Mouse (Mus musculus) neural tube, embryonic 12.5 days (tissue): Measurements from ENCODE around the gene Pomc. TPM values are rescaled to one million over a fixed set of nuclear protein-coding genes. Genes with fewer than 3 reads are reported as not detected.
"Not testable (repeated sequence)": the region's sequence is repeated elsewhere in the genome, so short reads cannot be mapped to it uniquely, and the experiment has no call there.

Experiments used
- ATAC-seq: fragments of 200-750 bp; cut with Nextera tagmentation; 2 replicates; pipeline ENCODE4 v1.8.0; 2017; ENCODE audit warnings: low read depth, mild to moderate bottlenecking, moderate TSS enrichment, moderate library complexity; ENCODE audit not compliant: low FRiP score
- H3K27ac ChIP-seq: fragments of 300-500 bp; sonication (generic); 2 replicates; pipeline ENCODE4 v1.5.1; 2016
- H3K27me3 ChIP-seq: fragments of 300-500 bp; sonication (generic); replicated peaks from 2 replicates; pipeline ENCODE4 v1.6.1; 2016; ENCODE audit warnings: mild to moderate bottlenecking
- H3K36me3 ChIP-seq: fragments of 300-500 bp; sonication (generic); 2 replicates; pipeline ENCODE4 v1.6.1; 2016; ENCODE audit warnings: mild to moderate bottlenecking
- H3K4me1 ChIP-seq: fragments of 300-500 bp; sonication (generic); 2 replicates; pipeline ENCODE4 v1.6.1; 2016
- H3K4me2 ChIP-seq: fragments of 300-500 bp; sonication (generic); replicated peaks from 2 replicates; pipeline ENCODE4 v1.6.1; 2016; ENCODE audit warnings: mild to moderate bottlenecking
- H3K4me3 ChIP-seq: fragments of 300-500 bp; sonication (generic); 2 replicates; pipeline ENCODE4 v1.5.1; 2016
- H3K9ac ChIP-seq: fragments of 300-500 bp; sonication (generic); 2 replicates; pipeline ENCODE4 v1.6.1; 2016; ENCODE audit warnings: mild to moderate bottlenecking
- H3K9me3 ChIP-seq: fragments of 300-500 bp; sonication (generic); 2 replicates; pipeline ENCODE4 v1.6.1; 2016; ENCODE audit warnings: mild to moderate bottlenecking
- WGBS: fragments of 180-500 bp; shearing (Covaris S2); methylation state at CpG from one replicate; pipeline ENCODE4 v1.1.7; 2016; 5-methylcytosine and 5-hydroxymethylcytosine counted together
- polyA plus RNA-seq: library from polyadenylated mRNA; unstranded; fragments of >200 nt; fragmentation: Nextera tagmentation; extraction: Ambion mirVana; gene quantifications from 2 replicates; pipeline ENCODE4 v1.2.1, GENCODE M21; 2016

The Pomc gene
- polyA plus RNA-seq, 1 experiment from 2014 or later, result 6.6 TPM

GRCm38 (mm10) chr12:3928841-3929240 lies 25.9 kb upstream of the Pomc start:
- no peak for ATAC-seq
- H3K27ac ChIP-seq, result no peak overlapping the region
- H3K9ac ChIP-seq, result no peak overlapping the region
- 86% methylated on average over 3 of the region's 3 CpGs for WGBS
- no peaks in the 10 kb centered on the region for H3K9me3 ChIP-seq
- H3K36me3 ChIP-seq, result no peaks in the 10 kb centered on the region
- no peaks in the 10 kb centered on the region for H3K27me3 ChIP-seq
- H3K4me1 ChIP-seq, result no peaks in the 10 kb centered on the region
- H3K4me2 ChIP-seq, result no peak overlapping the region
- H3K4me3 ChIP-seq, result no peak overlapping the region

DNA sequence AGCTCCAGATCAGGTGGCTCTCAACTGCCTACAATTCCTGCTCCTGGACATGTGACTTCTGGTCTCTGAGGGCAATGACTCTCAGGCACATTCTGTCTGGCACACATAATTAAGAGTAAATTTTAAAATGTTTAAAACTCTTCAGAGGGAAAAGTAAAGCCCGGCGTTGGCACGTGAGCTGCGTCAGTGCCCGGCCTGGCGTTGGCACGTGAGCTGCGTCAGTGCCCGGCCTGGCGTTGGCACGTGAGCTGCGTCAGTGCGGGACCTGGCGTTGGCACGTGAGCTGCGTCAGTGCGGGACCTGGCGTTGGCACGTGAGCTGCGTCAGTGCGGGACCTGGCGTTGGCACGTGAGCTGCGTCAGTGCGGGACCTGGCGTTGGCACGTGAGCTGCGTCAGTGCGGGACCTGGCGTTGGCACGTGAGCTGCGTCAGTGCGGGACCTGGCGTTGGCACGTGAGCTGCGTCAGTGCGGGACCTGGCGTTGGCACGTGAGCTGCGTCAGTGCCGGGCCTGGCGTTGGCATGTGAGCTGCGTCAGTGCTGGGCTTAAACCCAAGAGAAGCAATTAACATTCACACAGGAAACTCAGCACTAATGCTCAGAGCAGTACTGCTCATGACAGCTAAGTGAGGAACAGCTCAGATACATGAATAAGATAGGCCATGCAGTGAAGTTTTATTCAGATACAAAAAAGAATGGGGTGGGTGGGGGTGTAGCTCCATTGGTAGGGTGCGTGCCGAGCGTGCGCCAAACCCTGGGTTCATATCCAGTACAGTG lies 24.5 kb upstream of the Pomc start:
- not testable (repeated sequence) for H3K27ac ChIP-seq, ATAC-seq, H3K9me3 ChIP-seq

DNA sequence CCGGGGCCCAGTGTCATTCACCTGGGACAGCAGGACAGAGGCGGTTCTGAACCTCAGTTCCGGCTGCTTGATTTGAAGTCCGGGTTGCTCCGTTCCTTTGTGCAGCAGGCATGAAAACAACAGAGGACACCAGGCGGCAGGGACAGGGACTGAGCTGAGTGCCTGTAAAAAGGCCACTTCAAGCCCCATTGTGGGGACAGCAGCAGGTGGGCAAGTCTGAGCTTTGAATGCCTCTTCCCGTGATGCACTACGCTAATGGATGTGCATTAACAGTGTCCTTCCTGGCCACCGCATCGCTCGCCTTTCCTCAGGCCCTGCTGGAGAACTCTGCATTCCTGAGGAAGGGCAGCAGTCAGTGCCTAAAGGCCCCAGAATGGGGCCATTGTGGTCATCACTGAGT lies 12.7 kb upstream of the Pomc start:
- peak; percentile 39; the same call in 1 of the 2 replicates for ATAC-seq
- no peak overlapping the region for H3K4me3 ChIP-seq
- H3K36me3 ChIP-seq, result no peaks in the 10 kb centered on the region
- 9% methylated on average over 11 of the region's 11 CpGs for WGBS
- H3K4me2 ChIP-seq, result peak overlapping the region; percentile 30
- peaks cover 12% of the 10 kb centered on the region for H3K4me1 ChIP-seq
- no peak overlapping the region for H3K27ac ChIP-seq
- no peaks in the 10 kb centered on the region for H3K9me3 ChIP-seq
- peaks cover 4% of the 10 kb centered on the region; the same call in 1 of the 2 replicates for H3K27me3 ChIP-seq
- no peak overlapping the region for H3K9ac ChIP-seq

More for the DNA sequence above, 24.5 kb upstream of the Pomc start:
- 94% methylated on average over 41 of the region's 47 CpGs for WGBS
- not testable (repeated sequence) for H3K36me3 ChIP-seq, H3K4me2 ChIP-seq, H3K27me3 ChIP-seq, H3K4me1 ChIP-seq, H3K9ac ChIP-seq, H3K4me3 ChIP-seq

GRCm38 (mm10) chr12:3944454-3945073 lies 10.2 kb upstream of the Pomc start:
- WGBS, result 22% methylated on average over 4 of the region's 4 CpGs
- H3K4me1 ChIP-seq, result peaks cover 18% of the 10 kb centered on the region
- no peaks in the 10 kb centered on the region for H3K9me3 ChIP-seq
- H3K36me3 ChIP-seq, result no peaks in the 10 kb centered on the region
- no peak overlapping the region for H3K4me3 ChIP-seq
- peak; percentile 77 for ATAC-seq
- no peak overlapping the region for H3K9ac ChIP-seq
- peaks cover 16% of the 10 kb centered on the region; the same call in 1 of the 2 replicates for H3K27me3 ChIP-seq
- no peak overlapping the region for H3K27ac ChIP-seq
- H3K4me2 ChIP-seq, result no peak overlapping the region

DNA sequence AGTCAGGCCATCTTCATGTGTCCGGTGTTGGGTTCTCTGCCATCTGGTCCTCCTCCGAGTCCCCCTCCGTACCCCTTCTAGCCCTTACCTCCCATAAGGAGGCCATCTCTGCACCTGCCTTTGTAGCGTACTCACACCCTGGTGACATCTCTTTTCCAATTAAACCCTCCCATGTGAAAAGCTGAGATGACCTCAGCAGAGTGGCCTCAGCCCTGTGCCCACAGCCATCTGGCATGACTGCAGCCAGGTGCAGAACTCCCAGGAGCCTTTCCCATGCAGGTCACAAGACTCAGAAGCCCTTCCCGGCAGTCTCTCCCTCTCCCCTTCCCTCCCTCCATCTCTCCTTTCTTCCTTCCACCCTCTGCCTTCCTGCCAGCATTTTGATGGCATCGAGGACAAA lies 7.2 kb upstream of the Pomc start:
- H3K27ac ChIP-seq, result no peak overlapping the region
- ATAC-seq, result 0 out of 2 replicates have a peak, but pooled peaks have one; percentile 41
- H3K4me2 ChIP-seq, result no peak overlapping the region
- H3K9ac ChIP-seq, result no peak overlapping the region
- WGBS, result 59% methylated on average over 6 of the region's 6 CpGs
- H3K27me3 ChIP-seq, result 0 out of 2 replicates have a peak, but pooled peaks cover 12% of the 10 kb centered on the region
- peaks cover 15% of the 10 kb centered on the region for H3K4me1 ChIP-seq
- no peaks in the 10 kb centered on the region for H3K9me3 ChIP-seq
- no peak overlapping the region for H3K4me3 ChIP-seq
- H3K36me3 ChIP-seq, result no peaks in the 10 kb centered on the region

DNA sequence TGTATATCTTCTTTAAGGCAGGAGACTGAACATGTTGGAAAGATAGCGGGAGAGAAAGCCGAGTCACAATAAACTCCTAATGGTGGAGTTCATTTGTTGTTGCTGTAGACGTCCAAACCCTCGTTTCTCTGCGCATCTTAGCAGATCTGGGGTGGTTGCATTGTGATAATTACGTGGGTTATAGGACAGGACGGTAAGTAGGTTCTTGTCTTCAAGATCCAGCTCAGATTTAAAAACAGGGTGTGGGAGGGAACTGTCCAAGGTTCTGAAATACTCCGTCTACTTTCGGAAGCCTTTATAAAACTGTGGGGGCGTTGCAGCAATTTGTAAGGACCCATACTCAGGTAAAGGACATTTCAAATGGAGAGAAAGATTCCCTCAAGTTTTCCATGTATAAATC lies 620 bp downstream of the Pomc start:
- Histone ChIP-seq H3K36me3 (no peaks in the 10 kb centered on the region), H3K9ac (no peak overlapping the region), H3K4me2 (no peak overlapping the region), H3K9me3 (no peaks in the 10 kb centered on the region), H3K4me3 (no peak overlapping the region), H3K4me1 (peaks cover under 1% of the 10 kb centered on the region), H3K27ac (no peak overlapping the region), H3K27me3 (peaks cover 19% of the 10 kb centered on the region)
- ATAC-seq, result no peak
- WGBS, result 29% methylated on average over 10 of the region's 10 CpGs

GRCm38 (mm10) chr12:3956351-3956750 lies 1.6 kb downstream of the Pomc start:
- WGBS, result 19% methylated on average over 3 of the region's 3 CpGs
- no peaks in the 10 kb centered on the region for H3K9me3 ChIP-seq
- ATAC-seq, result no peak
- H3K4me1 ChIP-seq, result peaks cover 4% of the 10 kb centered on the region
- no peak overlapping the region for H3K27ac ChIP-seq
- no peak overlapping the region for H3K9ac ChIP-seq
- H3K36me3 ChIP-seq, result no peaks in the 10 kb centered on the region
- H3K27me3 ChIP-seq, result peaks cover 19% of the 10 kb centered on the region
- H3K4me2 ChIP-seq, result no peak overlapping the region
- no peak overlapping the region for H3K4me3 ChIP-seq

- Histone ChIP-seq H3K4me1 (peaks cover 4% of the 10 kb centered on the region), H3K9ac (peak overlapping the region; percentile 76), H3K4me2 (peak overlapping the region; percentile 90), H3K9me3 (no peaks in the 10 kb centered on the region), H3K36me3 (peaks cover 11% of the 10 kb centered on the region), H3K27me3 (peaks cover 4% of the 10 kb centered on the region), H3K4me3 (peak overlapping the region; percentile 62), H3K27ac (peak overlapping the region; percentile 87)
- ATAC-seq, result peak; percentile 98
- WGBS, result 3% methylated on average over 53 of the region's 53 CpGs
Measured at GRCm38 (mm10) chr12:3959791-3960543, 5.2 kb downstream of the Pomc start.

GRCm38 (mm10) chr12:3960553-3960952 lies 5.8 kb downstream of the Pomc start:
- Histone ChIP-seq H3K4me1 (peaks cover 4% of the 10 kb centered on the region), H3K4me2 (peak overlapping the region; percentile 90), H3K27me3 (no peaks in the 10 kb centered on the region; the same call in 1 of the 2 replicates), H3K4me3 (peak overlapping the region; percentile 62), H3K27ac (peak overlapping the region; percentile 87), H3K9ac (peak overlapping the region; percentile 76), H3K9me3 (no peaks in the 10 kb centered on the region), H3K36me3 (peaks cover 12% of the 10 kb centered on the region)
- no peak for ATAC-seq
- WGBS, result 48% methylated on average over 4 of the region's 4 CpGs

DNA sequence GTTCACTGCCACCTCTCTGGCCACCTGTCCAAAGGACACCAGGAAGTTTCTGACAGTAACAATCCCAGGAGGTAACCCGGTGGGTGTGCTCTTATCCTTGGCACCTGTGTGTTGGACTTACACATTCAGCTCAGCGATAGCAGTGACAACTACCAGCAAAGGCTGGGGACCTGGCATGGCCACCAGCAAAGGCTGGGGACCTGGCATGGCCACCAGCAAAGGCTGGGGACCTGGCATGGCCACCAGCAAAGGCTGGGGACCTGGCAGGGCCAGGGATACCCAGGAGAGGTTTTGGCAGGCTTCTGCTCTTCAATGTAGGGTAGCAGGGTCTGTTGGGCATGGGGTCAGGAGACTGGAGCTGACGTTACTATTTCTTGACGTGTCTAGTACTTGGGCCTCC lies 12.4 kb downstream of the Pomc start:
- Histone ChIP-seq H3K4me3 (no peak overlapping the region), H3K9me3 (no peaks in the 10 kb centered on the region), H3K4me2 (no peak overlapping the region), H3K9ac (no peak overlapping the region), H3K27ac (no peak overlapping the region), H3K36me3 (peaks cover 63% of the 10 kb centered on the region), H3K4me1 (no peaks in the 10 kb centered on the region), H3K27me3 (no peaks in the 10 kb centered on the region)
- WGBS, result 96% methylated on average over 4 of the region's 4 CpGs
- ATAC-seq, result no peak

DNA sequence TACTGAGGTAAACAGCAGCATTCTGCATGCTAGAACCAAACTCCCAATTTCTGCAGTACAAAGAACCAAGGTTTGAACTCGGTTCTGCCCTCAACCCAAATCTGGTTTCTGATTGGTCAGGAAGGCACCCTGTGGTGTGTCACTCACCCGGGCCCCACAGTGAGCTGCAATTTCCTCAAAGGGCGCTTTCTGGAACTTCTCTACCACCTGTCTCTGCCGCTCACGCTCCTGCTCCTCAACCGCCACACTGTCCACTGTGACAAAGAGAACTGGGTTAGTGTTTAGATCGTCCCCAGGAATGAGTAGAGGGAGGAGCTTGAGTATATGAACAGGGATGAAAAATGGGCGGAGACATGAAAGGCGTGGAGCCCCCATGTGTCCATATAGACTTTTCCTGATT lies 13.6 kb downstream of the Pomc start:
- no peak overlapping the region for H3K4me2 ChIP-seq
- H3K36me3 ChIP-seq, result peaks cover 65% of the 10 kb centered on the region
- no peak for ATAC-seq
- no peak overlapping the region for H3K9ac ChIP-seq
- no peaks in the 10 kb centered on the region for H3K9me3 ChIP-seq
- H3K27me3 ChIP-seq, result no peaks in the 10 kb centered on the region
- H3K27ac ChIP-seq, result no peak overlapping the region
- H3K4me3 ChIP-seq, result no peak overlapping the region
- H3K4me1 ChIP-seq, result no peaks in the 10 kb centered on the region
- WGBS, result 58% methylated on average over 9 of the region's 9 CpGs

DNA sequence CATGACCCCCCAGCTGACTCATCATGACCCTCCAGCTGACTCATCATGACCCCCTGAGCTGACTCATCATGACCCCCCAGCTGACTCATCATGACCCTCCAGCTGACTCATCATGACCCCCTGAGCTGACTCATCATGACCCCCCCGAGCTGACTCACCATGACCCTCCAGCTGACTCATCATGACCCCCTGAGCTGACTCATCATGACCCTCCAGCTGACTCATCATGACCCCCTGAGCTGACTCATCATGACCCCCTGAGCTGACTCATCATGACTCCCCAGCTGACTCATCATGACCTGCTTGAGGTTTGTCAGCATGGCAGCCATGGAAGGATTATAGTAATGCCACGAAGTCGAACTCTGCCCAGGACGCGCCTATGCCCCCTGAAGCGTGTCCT lies 18.4 kb downstream of the Pomc start:
- H3K4me3 ChIP-seq, ATAC-seq, H3K27ac ChIP-seq, H3K9ac ChIP-seq, H3K4me1 ChIP-seq, H3K9me3 ChIP-seq, H3K27me3 ChIP-seq, H3K4me2 ChIP-seq: not testable (repeated sequence)
- H3K36me3 ChIP-seq, result peaks cover 71% of the 10 kb centered on the region
- WGBS, result 94% methylated on average over 6 of the region's 6 CpGs
